Mouse (Mus musculus) E14TG2a.4 (cell line): Measurements from ENCODE around the gene Rnf138rt1.

ENCODE experiments used
- CTCF ChIP-seq: conservative IDR thresholded peaks from 2 replicates; pipeline ENCODE4 v1.5.1; 2014; ENCODE audit warnings: low read length
- NANOG ChIP-seq: IDR thresholded peaks from 2 replicates; pipeline ENCODE4 v1.6.1; 2014; ENCODE audit warnings: borderline replicate concordance, low read length, mixed read lengths
- POU5F1 ChIP-seq: IDR thresholded peaks from 2 replicates; pipeline ENCODE4 v1.6.1; 2014; ENCODE audit warnings: low read length, borderline replicate concordance

- TF ChIP-seq CTCF (no peak), NANOG (no peak), POU5F1 (no peak)
Observed at GRCm38 (mm10) chrX:163720597-163720996, 40.5 kb downstream of the Rnf138rt1 start.
